Mouse (Mus musculus) erythroblast, embryonic 14.5 days (primary cell): ENCODE measurements around the gene Apoa5.

Experiments
- GATA1 ChIP-seq: IDR thresholded peaks from 2 replicates; pipeline ENCODE4 v1.6.1; 2012; ENCODE audit warnings: low read length, inconsistent platforms, mixed read lengths
- TAL1 ChIP-seq: IDR thresholded peaks from 3 replicates; pipeline ENCODE4 v1.6.1; 2012; ENCODE audit warnings: low read length, inconsistent platforms, mixed read lengths

GRCm38 (mm10) chr9:46268343-46268873, at the start of gene Apoa5:
- TF ChIP-seq GATA1 (no peak), TAL1 (no peak)
